Mouse (Mus musculus) heart, embryonic 12.5 days (tissue): ENCODE results near the gene Kcnmb1. TPM values are rescaled to one million over a fixed set of nuclear protein-coding genes. Genes with fewer than 3 reads are reported as not detected.

Experiments
- ATAC-seq: fragments of 200-750 bp; cut with Nextera tagmentation; 2 replicates; pipeline ENCODE4 v1.8.0; 2017; ENCODE audit warnings: moderate TSS enrichment, moderate library complexity; ENCODE audit not compliant: insufficient number of reproducible peaks, low FRiP score
- H3K27ac ChIP-seq: fragments of 300-500 bp; sonication (generic); 2 replicates; pipeline ENCODE4 v1.5.1; 2016; ENCODE audit warnings: mild to moderate bottlenecking, moderate library complexity; ENCODE audit not compliant: poor library complexity, severe bottlenecking
- H3K27me3 ChIP-seq: fragments of 300-500 bp; sonication (generic); replicated peaks from 2 replicates; pipeline ENCODE4 v1.6.1; 2016; ENCODE audit warnings: mild to moderate bottlenecking, moderate library complexity
- H3K36me3 ChIP-seq: fragments of 300-500 bp; sonication (generic); 2 replicates; pipeline ENCODE4 v1.6.1; 2016; ENCODE audit warnings: mild to moderate bottlenecking, moderate library complexity
- H3K4me1 ChIP-seq: fragments of 300-500 bp; sonication (generic); replicated peaks from 2 replicates; pipeline ENCODE4 v1.6.1; 2016; ENCODE audit warnings: mild to moderate bottlenecking
- H3K4me2 ChIP-seq: fragments of 300-500 bp; sonication (generic); 2 replicates; pipeline ENCODE4 v1.6.1; 2016; ENCODE audit warnings: mild to moderate bottlenecking, moderate library complexity
- H3K4me3 ChIP-seq: fragments of 300-500 bp; sonication (generic); 2 replicates; pipeline ENCODE4 v1.5.1; 2016; ENCODE audit warnings: mild to moderate bottlenecking
- H3K9ac ChIP-seq: fragments of 300-500 bp; sonication (generic); 2 replicates; pipeline ENCODE4 v1.6.1; 2016; ENCODE audit warnings: mild to moderate bottlenecking, moderate library complexity
- H3K9me3 ChIP-seq: fragments of 300-500 bp; sonication (generic); replicated peaks from 2 replicates; pipeline ENCODE4 v1.6.1; 2016; ENCODE audit warnings: mild to moderate bottlenecking, moderate library complexity
- WGBS: fragments of 180-500 bp; shearing (Covaris S2); methylation state at CpG from one replicate; pipeline ENCODE4 v1.1.7; 2016; 5-methylcytosine and 5-hydroxymethylcytosine counted together
- polyA plus RNA-seq: library from polyadenylated mRNA; unstranded; fragments of >200 nt; fragmentation: Nextera tagmentation; extraction: Ambion mirVana; gene quantifications from 2 replicates; pipeline ENCODE4 v1.2.1, GENCODE M21; 2016

Kcnmb1 gene
- polyA plus RNA-seq, 1 experiment from 2014 or later, result 4.6 TPM

DNA sequence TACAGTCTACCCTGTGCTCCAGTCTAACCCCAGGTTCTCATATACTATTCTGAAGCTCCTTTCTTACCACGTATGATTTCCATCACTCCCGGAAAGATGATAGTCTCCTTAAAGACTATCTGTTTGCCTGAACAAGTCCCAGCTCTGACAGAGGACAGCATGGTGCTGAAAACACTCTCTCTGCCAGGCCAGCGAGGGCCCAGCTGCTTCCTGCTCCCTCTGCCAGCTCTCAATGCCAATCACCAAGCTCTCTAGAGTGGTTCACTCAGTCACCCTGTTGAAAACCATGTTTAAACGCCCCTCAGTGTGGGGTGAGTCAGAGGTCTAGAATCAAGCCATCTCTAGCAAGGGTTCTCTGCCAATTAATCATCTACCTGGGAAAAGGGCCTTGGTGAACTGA lies 35.0 kb upstream of the Kcnmb1 start:
- 65% methylated on average over 4 of the region's 4 CpGs for WGBS
- no peak overlapping the region for H3K4me3 ChIP-seq
- ATAC-seq, result no peak

GRCm38 (mm10) chr11:33928658-33929057 lies 34.2 kb upstream of the Kcnmb1 start:
- Histone ChIP-seq H3K27me3 (peaks cover 18% of the 10 kb centered on the region; the same call in 1 of the 2 replicates), H3K4me2 (no peak overlapping the region), H3K9me3 (no peaks in the 10 kb centered on the region), H3K27ac (no peak overlapping the region), H3K4me1 (no peaks in the 10 kb centered on the region), H3K9ac (no peak overlapping the region), H3K4me3 (no peak overlapping the region), H3K36me3 (no peaks in the 10 kb centered on the region)
- WGBS, result 37% methylated on average over 7 of the region's 7 CpGs
- 0 out of 2 replicates have a peak, but pooled peaks have one; percentile 22 for ATAC-seq

More for the DNA sequence above, 35.0 kb upstream of the Kcnmb1 start:
- H3K4me1 ChIP-seq, result no peaks in the 10 kb centered on the region
- H3K9me3 ChIP-seq, result no peaks in the 10 kb centered on the region
- no peak overlapping the region for H3K4me2 ChIP-seq
- H3K36me3 ChIP-seq, result no peaks in the 10 kb centered on the region
- H3K27ac ChIP-seq, result no peak overlapping the region
- no peak overlapping the region for H3K9ac ChIP-seq
- peaks cover 18% of the 10 kb centered on the region; the same call in 1 of the 2 replicates for H3K27me3 ChIP-seq

DNA sequence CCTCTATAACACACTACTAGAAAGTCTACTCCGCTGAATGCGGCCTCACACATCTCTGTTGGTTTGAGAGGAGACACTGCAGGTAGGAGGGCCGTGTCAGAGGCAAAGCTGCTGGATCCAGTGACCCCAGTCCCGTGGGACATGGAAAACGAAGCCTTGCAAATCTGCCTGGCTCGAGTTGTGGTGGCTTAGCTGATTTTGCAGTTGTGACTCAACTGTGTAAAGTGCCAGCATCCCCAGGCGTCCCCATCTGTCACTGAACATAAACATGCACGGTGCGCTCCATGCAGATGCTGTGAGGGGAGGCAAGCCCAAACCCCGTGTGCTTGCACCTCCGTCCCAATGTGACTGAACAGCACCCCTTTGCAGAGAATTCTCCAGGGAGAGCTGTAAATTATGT lies 33.4 kb upstream of the Kcnmb1 start:
- no peak for ATAC-seq
- Histone ChIP-seq H3K9ac (no peak overlapping the region), H3K36me3 (no peaks in the 10 kb centered on the region), H3K4me3 (no peak overlapping the region), H3K27ac (no peak overlapping the region), H3K27me3 (peaks cover 15% of the 10 kb centered on the region; the same call in 1 of the 2 replicates), H3K9me3 (no peaks in the 10 kb centered on the region), H3K4me2 (no peak overlapping the region), H3K4me1 (no peaks in the 10 kb centered on the region)
- WGBS, result 72% methylated on average over 11 of the region's 11 CpGs

- WGBS, result 18% methylated on average over 10 of the region's 10 CpGs
- Histone ChIP-seq H3K9ac (no peak overlapping the region), H3K36me3 (no peaks in the 10 kb centered on the region), H3K4me3 (no peak overlapping the region), H3K4me1 (no peaks in the 10 kb centered on the region), H3K9me3 (no peaks in the 10 kb centered on the region), H3K27ac (no peak overlapping the region), H3K27me3 (peaks cover 15% of the 10 kb centered on the region; the same call in 1 of the 2 replicates), H3K4me2 (no peak overlapping the region)
- no peak for ATAC-seq
Observed at GRCm38 (mm10) chr11:33931836-33932385, 30.9 kb upstream of the Kcnmb1 start.

- Histone ChIP-seq H3K9ac (no peak overlapping the region), H3K4me1 (no peaks in the 10 kb centered on the region), H3K36me3 (no peaks in the 10 kb centered on the region), H3K4me2 (no peak overlapping the region), H3K27ac (no peak overlapping the region), H3K27me3 (peaks cover 12% of the 10 kb centered on the region; the same call in 1 of the 2 replicates), H3K9me3 (no peaks in the 10 kb centered on the region), H3K4me3 (no peak overlapping the region)
- 62% methylated on average over 18 of the region's 18 CpGs for WGBS
- ATAC-seq, result no peak
Observed at GRCm38 (mm10) chr11:33932386-33933111, 30.3 kb upstream of the Kcnmb1 start.

- Histone ChIP-seq H3K27me3 (0 out of 2 replicates have a peak, but pooled peaks cover 3% of the 10 kb centered on the region), H3K4me3 (no peak overlapping the region), H3K27ac (no peak overlapping the region), H3K4me1 (no peaks in the 10 kb centered on the region), H3K9ac (no peak overlapping the region), H3K36me3 (no peaks in the 10 kb centered on the region), H3K9me3 (no peaks in the 10 kb centered on the region), H3K4me2 (no peak overlapping the region)
- 48% methylated on average over 9 of the region's 9 CpGs for WGBS
- ATAC-seq, result no peak
Observed at GRCm38 (mm10) chr11:33934286-33934685, 28.5 kb upstream of the Kcnmb1 start.

DNA sequence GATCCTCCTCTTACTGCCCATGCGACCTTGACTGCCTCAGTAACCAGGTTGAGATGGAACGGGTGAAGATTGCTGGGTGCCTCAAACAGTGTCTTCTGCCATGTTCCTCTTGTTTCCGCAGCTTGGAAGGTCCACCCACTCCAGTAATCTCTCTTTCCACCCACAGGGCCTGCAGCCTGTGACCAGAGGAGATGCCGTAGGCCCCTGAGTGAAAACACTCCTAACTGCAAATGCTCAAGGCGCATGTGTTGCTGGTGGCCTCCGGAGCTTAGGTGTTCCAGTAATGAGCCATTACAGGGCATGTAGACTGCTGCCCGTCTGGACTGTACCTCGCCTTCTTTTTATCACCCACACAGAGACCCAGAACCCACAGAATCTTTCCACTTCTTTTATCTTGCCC lies 25.2 kb upstream of the Kcnmb1 start:
- Histone ChIP-seq H3K27me3 (no peaks in the 10 kb centered on the region), H3K9me3 (no peaks in the 10 kb centered on the region), H3K27ac (no peak overlapping the region), H3K9ac (no peak overlapping the region), H3K4me2 (no peak overlapping the region), H3K36me3 (no peaks in the 10 kb centered on the region), H3K4me1 (no peaks in the 10 kb centered on the region), H3K4me3 (no peak overlapping the region)
- ATAC-seq, result no peak
- WGBS, result 77% methylated on average over 8 of the region's 8 CpGs

- H3K9me3 ChIP-seq, result 0 out of 2 replicates have a peak, but pooled peaks cover 3% of the 10 kb centered on the region
- no peak overlapping the region for H3K9ac ChIP-seq
- no peak overlapping the region for H3K4me3 ChIP-seq
- H3K27ac ChIP-seq, result no peak overlapping the region
- 48% methylated on average over 7 of the region's 7 CpGs for WGBS
- no peaks in the 10 kb centered on the region for H3K36me3 ChIP-seq
- no peaks in the 10 kb centered on the region for H3K27me3 ChIP-seq
- ATAC-seq, result no peak
- H3K4me1 ChIP-seq, result no peaks in the 10 kb centered on the region
- H3K4me2 ChIP-seq, result no peak overlapping the region
Observed at GRCm38 (mm10) chr11:33938561-33939274, 24.1 kb upstream of the Kcnmb1 start.

- no peak for ATAC-seq
- Histone ChIP-seq H3K4me1 (no peaks in the 10 kb centered on the region), H3K27me3 (no peaks in the 10 kb centered on the region), H3K27ac (no peak overlapping the region), H3K9me3 (0 out of 2 replicates have a peak, but pooled peaks cover 3% of the 10 kb centered on the region), H3K36me3 (no peaks in the 10 kb centered on the region), H3K4me3 (no peak overlapping the region), H3K9ac (no peak overlapping the region), H3K4me2 (no peak overlapping the region)
- 56% methylated on average over 4 of the region's 4 CpGs for WGBS
Observed at GRCm38 (mm10) chr11:33939456-33940113, 23.2 kb upstream of the Kcnmb1 start.

DNA sequence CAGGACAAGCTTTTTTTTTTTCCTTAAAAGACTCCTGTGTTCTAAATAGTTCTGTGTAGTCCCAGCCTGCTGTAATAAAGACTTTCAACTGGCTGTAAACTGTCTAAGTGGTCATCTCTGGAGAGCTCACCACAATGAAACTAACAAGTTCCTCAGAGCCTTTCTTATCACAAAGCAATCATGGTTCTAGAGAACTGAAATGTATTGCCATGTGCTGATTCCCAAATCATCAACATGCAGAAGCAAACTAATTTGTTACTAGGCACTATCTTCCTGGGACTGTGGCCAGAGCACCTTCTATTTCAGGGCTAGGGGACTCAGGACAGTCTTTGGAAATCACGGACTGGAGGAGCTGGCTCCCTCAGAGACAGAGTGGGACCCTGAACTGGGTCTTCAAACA lies 19.2 kb upstream of the Kcnmb1 start:
- Histone ChIP-seq H3K4me1 (no peaks in the 10 kb centered on the region), H3K27ac (no peak overlapping the region), H3K36me3 (no peaks in the 10 kb centered on the region), H3K4me3 (no peak overlapping the region), H3K27me3 (no peaks in the 10 kb centered on the region), H3K9me3 (0 out of 2 replicates have a peak, but pooled peaks cover 3% of the 10 kb centered on the region), H3K9ac (no peak overlapping the region), H3K4me2 (no peak overlapping the region)
- 61% methylated on average over 1 of the region's 1 CpGs for WGBS
- ATAC-seq, result no peak
